Mouse (Mus musculus): ENCODE results near the gene Zfp365. TPM values are rescaled to one million over a fixed set of nuclear protein-coding genes. Genes with fewer than 3 reads are reported as not detected.

Zfp365 gene
- 0.65 and 0.71 TPM in 2 replicates for polyA plus RNA-seq (2012; rRNA removed)

DNA sequence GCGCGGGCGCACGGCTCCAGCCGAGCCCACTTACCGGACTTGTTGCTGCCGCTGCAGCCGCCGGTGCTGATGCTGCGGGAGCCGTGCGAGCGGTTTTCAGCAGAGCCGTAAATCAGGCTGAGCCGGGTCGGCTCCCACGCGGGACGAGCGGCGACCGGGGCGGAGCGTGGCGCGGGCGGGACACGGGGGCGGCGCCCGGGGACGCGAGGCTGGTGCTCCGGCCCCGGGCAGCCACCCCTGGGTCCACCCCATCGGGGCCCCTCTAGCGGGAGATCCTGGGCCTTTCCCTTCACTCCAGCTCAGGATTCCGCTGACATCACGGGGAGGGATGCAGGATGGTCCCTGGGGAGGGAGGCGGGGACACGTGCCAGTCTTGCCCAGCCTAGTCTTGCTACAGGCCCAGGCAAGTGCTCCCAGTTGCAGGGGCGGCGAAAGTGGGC, at the start of gene Zfp365:
TSS of gene Zfp365 (minus strand) at position 326 of the 440 bp plus-strand sequence.

Other genes starting within 250 kb of the Zfp365 start
- gene Rtkn2, start 66.9 kb upstream of the Zfp365 start, polyA plus RNA-seq (2012; rRNA removed): 0.07 TPM in 2 replicates